Mouse (Mus musculus) urinary bladder, adult 18-20 months (tissue): ENCODE results near the gene I830077J02Rik.
"Not testable (repeated sequence)": the region's sequence is repeated elsewhere in the genome, so short reads cannot be mapped to it uniquely, and the experiment has no call there.

Source experiments
- DNase-seq, 2 experiments: peaks; one replicate each; pipeline ENCODE4 v3.0.0; 2022; ENCODE audit warnings: low spot score in 2 of 2, mixed read lengths in 2 of 2

The I830077J02Rik gene

GRCm38 (mm10) chr3:105918355-105918745 lies 14.1 kb downstream of the I830077J02Rik start:
- DNase-seq: no peak

DNA sequence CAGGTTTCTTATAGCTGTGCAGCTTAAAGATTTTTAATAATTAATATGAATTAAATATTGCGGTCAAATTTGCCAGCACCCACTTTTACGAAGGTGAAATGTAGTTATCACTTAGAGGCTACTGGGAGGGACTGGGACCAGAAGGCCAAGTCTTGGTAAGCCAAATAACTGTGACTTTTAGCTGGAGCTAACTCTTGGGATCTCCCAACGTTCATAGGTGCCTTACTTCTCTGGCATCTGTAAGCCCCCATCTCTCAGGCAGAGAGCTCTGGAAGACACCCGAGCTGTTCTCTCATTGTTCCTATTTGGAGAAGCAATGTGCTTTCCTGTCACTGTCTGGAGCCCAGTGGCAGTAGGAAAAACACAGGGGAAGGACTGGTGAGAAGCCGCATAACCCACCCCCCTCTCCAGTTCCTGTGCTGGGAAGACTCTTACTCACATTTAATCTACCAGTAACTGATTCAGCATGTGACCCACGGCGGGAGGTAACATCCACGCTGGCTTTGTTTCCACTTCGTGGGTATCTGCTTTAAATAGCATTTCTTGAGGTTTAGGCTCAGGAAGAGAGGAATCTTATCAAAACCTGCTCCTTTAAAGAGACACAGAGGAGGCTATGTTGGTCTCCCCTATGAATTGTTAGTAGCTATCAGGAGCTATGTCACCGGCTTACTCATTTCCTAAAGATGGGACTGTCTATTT lies 14.7 kb downstream of the I830077J02Rik start:
- no peak for DNase-seq

DNA sequence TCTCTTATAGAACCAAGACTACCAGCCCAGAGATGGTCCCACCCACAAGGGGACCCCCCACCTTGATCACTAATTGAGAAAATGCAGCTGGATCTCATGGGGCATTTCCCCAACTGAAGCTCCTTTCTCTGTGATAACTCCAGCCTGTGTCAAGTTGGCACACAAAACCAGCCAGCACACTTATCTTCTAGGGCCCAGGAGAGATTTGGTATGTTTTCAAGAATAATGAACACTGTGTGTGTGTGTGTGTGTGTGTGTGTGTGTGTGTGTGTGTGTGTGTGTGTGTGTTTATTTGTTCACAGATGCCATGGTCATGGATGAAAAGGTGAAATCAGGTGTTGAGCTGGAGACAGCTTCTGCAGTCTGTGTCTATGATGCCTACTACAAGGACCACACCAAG lies 16.0 kb downstream of the I830077J02Rik start:
- DNase-seq: not testable (repeated sequence)

DNA sequence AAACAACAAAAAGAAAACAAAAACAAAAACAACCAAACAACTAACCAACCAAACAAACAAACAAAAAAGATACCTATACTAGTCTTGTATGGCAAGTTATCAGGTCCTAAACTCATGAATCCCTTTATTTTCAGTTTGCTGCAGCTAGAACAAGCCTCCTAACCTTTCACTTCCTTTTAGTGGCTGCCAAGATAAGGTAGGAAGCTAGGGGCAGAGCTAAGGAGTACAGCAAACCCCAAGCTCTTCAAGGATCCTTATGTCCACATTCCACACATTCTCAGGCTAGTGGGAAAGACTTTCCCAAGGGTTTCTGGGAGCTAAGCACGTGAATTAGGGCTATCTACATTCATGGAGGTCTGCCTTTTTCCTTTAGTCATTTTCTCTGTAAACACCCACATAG lies 17.2 kb downstream of the I830077J02Rik start:
- no peak for DNase-seq

DNA sequence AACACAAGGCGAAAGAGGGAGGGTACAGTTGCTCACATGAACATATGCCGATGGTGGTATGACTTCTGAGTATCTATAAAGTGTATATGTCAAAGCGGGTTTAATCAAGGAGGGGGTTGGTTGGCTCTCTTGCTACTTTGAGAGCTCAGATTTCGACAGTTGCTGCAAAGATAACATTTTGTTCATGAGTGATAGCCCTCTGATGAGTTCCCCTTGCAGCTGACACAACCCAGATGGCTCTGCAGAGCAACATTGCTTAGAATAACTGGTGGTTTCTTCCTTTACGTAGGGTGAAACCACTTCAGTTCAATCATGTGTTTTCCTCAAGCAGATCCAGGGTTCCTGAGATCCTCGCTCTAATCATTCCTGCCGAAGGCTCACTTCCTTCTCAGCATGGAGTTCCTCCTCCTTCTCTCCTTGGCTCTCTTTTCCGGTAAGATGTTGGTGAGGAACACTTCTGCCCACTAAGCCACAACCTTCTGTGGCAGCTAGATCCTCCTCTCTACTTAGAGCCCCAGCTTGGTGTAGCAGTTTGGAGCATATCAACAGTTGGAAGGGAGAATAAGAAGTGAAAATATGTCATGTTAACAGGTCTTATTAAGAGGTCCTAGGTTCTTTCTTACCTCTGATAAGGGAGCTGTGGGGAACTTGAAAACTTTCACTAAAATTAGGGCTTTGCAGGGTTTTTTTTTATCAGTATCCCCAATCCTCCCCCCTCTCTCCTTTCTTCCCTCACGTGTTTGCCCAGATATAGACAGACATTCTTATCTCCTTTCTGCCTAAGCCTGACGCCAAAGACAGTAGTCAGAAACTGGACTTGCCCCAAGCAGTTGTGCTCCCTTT lies 18.4 kb downstream of the I830077J02Rik start:
- DNase-seq: no peak

- no peak for DNase-seq
Measured at GRCm38 (mm10) chr3:105912097-105912880, 20.2 kb downstream of the I830077J02Rik start.

DNA sequence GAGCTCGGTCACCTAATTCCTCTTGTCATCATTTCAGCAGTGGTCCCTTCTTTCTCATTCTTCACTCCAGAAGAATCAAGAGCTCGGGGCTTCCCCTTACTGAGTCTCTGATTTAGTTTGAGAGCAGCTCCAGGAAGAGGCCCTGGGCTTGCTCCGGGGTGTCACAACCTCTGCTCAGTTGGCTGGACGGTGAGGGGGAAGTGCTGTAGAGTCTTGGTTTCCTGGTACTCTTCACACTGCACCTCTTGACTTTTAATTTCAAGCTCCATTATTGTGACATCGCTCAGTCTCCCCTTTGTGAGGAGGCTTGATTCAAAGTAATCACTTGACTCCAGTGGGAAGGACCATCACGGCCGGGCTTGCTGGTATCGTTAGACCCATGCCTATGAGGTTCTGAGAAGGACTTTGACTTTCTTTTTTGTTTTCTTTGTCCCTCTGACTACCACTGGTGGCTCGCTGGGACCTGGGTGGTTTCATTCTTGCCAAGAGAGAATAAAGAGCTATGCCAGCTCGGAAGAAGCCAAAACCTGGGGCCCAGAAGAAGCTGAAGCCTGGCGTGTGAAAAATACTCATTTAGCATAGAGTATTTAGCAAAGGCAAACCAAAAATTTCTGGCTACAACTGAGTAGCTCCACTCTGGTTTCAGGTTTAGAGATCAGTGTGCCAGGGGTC lies 21.8 kb downstream of the I830077J02Rik start:
- DNase-seq: no peak

- DNase-seq: no peak
Measured at GRCm38 (mm10) chr3:105908976-105909375, 23.5 kb downstream of the I830077J02Rik start.

DNA sequence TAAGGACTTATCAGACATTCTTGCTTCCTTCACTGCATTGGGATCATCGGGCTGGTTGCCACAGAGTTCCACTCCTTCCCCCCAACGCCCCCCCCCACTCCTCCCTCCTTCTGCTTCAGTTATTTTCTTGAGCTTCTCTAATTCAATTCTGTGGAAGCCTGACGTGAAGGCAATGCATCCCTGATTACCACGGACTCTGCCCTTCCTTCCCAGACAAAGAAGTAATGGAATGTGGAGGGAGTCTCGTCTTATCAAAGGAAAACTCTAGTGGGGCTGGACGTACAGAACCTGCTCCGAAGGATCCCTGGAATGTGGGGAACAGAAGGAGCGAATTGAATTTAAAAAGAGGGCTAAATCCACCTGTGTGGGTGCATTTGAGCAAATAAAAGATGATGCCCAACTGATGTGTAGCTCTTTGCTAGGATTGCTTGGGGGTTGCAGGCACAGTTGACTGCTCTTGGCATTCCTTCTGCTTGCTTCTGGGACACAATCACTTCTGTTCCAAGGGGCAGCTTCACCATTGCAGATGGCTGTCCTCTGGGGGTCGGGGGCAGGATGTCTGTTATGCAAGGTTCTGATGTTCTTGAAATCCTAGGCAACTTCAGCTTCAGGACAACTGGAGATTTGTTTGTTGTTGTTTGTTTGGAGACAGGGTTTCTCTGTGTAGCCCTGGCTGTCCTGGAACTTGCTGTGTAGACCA lies 24.4 kb downstream of the I830077J02Rik start:
- DNase-seq: no peak

DNA sequence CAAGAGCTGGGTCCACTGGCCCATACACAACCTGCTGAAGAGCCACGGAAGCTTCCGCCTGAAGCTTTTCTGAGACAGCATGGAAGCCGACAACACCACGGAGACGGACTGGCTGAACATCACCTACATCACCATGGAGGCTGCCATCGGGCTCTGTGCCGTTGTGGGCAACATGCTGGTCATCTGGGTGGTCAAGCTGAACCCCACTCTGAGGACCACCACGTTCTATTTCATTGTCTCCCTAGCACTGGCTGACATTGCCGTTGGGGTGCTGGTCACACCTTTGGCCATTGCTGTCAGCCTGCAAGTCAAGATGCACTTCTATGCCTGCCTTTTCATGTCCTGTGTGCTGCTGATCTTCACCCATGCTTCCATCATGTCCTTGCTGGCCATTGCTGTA lies 27.7 kb downstream of the I830077J02Rik start:
- DNase-seq: no peak

DNA sequence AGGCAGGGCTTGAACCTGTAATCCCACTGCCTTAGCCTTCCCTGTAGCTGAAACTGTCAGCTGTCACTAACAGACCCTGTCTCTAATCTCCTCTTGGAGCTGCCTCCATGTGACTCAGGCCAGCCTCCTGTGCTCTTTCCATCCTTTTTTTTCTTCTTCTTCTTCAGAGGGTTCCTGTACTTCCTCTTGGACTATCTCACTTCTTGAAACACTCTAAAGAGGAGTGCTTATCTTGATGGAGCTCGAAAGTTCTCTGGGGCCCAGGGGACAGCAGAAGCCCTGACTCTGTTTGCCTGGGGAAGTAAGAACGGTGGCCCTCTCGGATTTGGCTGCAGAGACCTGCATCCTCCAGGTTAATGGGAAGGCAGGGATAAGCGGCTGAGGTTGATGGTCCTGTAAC lies 28.3 kb downstream of the I830077J02Rik start:
- DNase-seq: no peak

GRCm38 (mm10) chr3:105901468-105901867 lies 31.0 kb downstream of the I830077J02Rik start:
- DNase-seq: no peak

GRCm38 (mm10) chr3:105900716-105901115 lies 31.7 kb downstream of the I830077J02Rik start:
- DNase-seq: no peak

DNA sequence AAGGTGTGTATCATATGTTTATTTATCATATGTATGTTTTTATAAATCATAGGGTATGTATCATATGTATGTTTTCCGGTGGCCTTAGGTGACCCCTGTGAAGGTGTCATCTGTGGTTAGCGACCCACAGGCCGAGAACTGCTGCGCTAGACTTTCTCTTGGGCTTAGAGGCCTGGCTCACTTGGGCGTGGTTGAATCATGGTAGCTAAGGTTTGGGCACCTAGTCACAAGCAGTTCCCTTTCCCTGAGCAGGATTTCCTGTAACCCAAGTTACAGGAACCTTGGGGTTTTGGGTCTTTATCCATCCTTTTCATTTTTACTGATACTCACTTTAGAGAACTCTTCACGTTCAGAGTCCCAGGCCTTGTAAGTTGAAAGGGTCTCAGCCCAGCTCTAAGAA lies 32.2 kb downstream of the I830077J02Rik start:
- no peak for DNase-seq

DNA sequence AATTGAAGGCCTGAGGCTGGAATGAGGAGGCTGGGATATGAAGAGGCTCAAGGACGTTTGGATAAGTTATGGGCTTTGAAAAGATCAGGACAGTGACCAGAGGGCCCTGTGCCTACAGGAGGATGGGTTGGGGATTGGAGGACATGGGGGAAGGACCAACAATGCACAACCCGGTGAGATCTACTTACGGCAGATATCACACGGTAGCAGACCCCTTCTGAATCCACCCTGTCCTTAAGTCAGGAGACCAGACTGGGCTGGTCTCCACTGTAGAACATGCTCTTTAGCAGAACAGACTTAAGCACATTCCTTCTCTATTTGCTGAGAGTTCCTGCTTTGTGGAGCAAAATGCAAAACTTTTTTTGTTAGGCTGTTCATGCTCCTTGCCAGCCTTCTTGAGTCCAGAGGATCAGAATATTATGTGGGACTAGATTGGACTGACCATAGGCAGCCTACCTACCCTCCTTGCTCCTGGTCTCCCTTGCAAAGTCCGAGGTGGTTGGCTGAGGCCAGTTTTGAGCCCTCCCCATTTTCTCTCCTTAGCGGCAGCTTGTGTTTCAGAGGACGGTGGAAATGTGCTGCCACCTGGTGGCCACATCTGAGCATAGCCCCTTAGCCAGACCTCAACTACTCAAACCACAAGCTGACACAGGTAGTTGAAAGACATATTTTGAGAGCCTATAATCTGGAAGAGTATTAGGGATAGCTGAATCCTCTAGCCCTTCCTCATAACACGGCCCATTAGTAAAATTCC lies 32.9 kb downstream of the I830077J02Rik start:
- peak; percentile 65 to 76 for DNase-seq

DNA sequence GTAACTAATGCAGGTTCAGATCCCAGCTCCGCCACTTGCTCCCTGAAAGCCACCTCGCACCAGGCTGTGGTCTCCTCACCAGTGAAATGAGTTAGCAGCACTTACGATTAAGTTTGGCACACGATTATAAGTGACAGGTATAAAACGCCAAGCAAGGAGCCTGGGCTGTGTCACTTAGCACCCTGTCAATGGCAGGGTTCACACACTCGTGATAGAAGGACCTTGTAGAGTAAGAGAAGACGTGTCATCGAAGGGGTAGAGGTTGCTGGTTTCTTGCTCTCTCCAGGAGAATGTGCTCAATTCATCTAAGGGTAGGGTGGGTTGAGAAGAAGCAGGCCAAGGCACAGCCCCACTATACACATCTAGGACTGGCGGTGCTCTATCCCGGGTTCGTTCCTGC lies 33.6 kb downstream of the I830077J02Rik start:
- no peak for DNase-seq

DNA sequence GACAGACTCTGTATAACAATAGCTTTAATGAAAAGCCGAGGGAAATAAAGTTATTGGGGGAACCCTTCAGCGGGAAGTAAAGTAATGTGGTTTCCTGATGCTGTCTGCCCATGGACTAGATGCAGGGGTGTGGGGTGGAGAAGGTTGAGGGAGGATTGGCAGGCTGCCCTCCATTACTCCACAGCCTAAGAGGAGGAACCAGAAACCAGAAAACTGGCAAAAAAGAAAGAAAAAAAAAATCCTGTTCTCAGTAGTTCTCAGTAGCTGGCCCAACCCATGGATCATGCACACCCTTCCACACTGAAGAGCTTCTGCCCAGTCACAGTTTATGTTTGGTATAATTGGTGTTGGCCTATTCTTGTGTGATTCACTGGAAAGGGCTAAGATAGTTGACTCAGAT lies 34.1 kb downstream of the I830077J02Rik start:
- DNase-seq: peak in 1 of 2 experiments; percentile 33

DNA sequence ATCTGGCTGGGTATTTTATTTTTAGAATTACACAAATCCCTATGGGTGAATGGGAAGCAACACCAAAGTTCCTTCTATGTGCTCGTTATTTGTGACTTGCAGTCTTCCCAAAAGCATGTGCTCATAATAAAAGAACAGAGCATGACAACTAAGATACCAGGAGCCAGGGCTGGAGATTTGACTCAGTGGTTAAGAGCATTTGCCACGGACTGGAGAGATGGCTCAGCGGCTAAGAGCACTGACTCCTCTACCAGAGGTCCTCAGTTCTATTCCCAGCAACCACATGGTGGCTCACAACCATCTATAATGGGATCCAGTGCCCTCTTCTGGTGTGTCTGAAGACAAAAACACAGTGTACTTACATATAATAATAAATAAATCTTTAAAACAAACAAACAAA lies 35.7 kb downstream of the I830077J02Rik start:
- no peak for DNase-seq

- peak; percentile 91 to 93 for DNase-seq
Measured at GRCm38 (mm10) chr3:105894601-105895592, 37.6 kb downstream of the I830077J02Rik start.
